14 mouse cellular contexts compared by ENCODE assay signal in the genomic region with DNA sequence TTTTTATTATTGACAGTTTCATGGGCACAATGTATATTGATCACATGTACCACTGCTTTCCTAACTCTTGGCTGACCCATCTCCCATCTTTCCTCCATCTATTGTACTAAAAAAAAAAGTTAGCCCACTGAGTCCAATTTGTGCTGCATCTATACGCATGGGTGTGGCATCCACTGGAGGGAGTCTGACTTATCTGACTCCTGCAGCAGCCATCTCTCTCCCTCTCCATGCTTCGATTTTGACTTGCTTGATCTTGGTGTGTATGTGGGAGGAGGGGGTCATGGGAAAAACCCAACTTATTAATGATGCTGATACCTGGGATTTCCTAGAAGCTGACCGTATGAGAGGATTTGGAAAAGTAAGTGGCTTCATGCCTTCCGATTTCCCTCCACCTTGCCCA. TPM values are rescaled to one million over a fixed set of nuclear protein-coding genes. Genes with fewer than 3 reads are reported as not detected.
"Had no signal": no experiment of that assay in that cellular context is flagged by ENCODE, and none has a peak within 500 bp of the region (broad histone marks: within the 10 kb centered on the region; RNA-seq: fewer than 3 reads in every experiment).

No protein-coding gene starts in this region.

- ATAC-seq: lung, postnatal 0 days; midbrain, embryonic 13.5 days had no signal

- H3K4me1 ChIP-seq: limb, embryonic 10.5 days; midbrain, embryonic 13.5 days; neural tube, embryonic 15.5 days had no signal

- DNase-seq: kidney, adult 11 months; kidney, adult 9 months; kidney, postnatal 36 days; lung, adult 2 months; right cerebral cortex, adult 18-20 months; right cerebral cortex, postnatal 25 days; thymus, postnatal 4 days had no signal

- H3K9ac ChIP-seq: midbrain, embryonic 13.5 days; neural tube, embryonic 15.5 days had no signal

- H3K27me3 ChIP-seq: midbrain, embryonic 13.5 days; neural tube, embryonic 15.5 days had no signal

- H3K4me3 ChIP-seq: limb, embryonic 10.5 days; midbrain, embryonic 13.5 days; neural tube, embryonic 15.5 days had no signal

- H3K9me3 ChIP-seq: limb, embryonic 10.5 days; midbrain, embryonic 13.5 days; neural tube, embryonic 15.5 days had no signal

- H3K4me2 ChIP-seq: midbrain, embryonic 13.5 days; neural tube, embryonic 15.5 days had no signal

- H3K27ac ChIP-seq: kidney, postnatal 0 days; limb, embryonic 10.5 days; macrophage; midbrain, embryonic 13.5 days had no signal

RNA-seq across cellular contexts. Expression of a gene that starts 53.0 kb away (rescaled TPM):
- polyA plus RNA-seq: macrophage; midbrain, embryonic 13.5 days; small intestine, adult 2 months had no signal
